Mouse (Mus musculus) brain, embryonic 14.5 days (tissue): Measurements from ENCODE around the gene Krtap13. TPM values are rescaled to one million over a fixed set of nuclear protein-coding genes. Genes with fewer than 3 reads are reported as not detected.

Experiments
- DNase-seq: peaks from one replicate; pipeline ENCODE4 v3.0.0-alpha.2; 2011; ENCODE audit warnings: low read depth
- CTCF ChIP-seq: fragments of 200-500 bp; IDR thresholded peaks from 2 replicates; pipeline ENCODE4 v1.5.1; 2012; ENCODE audit warnings: inconsistent platforms, mild to moderate bottlenecking, moderate library complexity, borderline replicate concordance; ENCODE audit not compliant: insufficient read depth, insufficient read length; ENCODE audit errors: extremely low read depth
- POLR2A ChIP-seq: fragments of 200-500 bp; IDR thresholded peaks from 2 replicates; pipeline ENCODE4 v1.6.1; 2012; ENCODE audit warnings: mild to moderate bottlenecking, inconsistent platforms, borderline replicate concordance; ENCODE audit not compliant: poor library complexity, insufficient read depth, insufficient read length, severe bottlenecking; ENCODE audit errors: extremely low read depth
- polyA plus RNA-seq: library from polyadenylated mRNA; depleted of rRNA; stranded (reverse); fragments of >200 nt; gene quantifications from 2 replicates; pipeline ENCODE4 v1.2.3, GENCODE M21; 2012; rRNA removed

The Krtap13 gene
- polyA plus RNA-seq, 1 experiment: not detected

GRCm38 (mm10) chr16:88701072-88701864 is 50.2 kb downstream of the Krtap13 start:
- DNase-seq: peak; percentile 37
- TF ChIP-seq POLR2A (no peak), CTCF (no peak)

Other genes starting within 250 kb of the Krtap13 start
- not detected in 2 replicates for gene Cldn17, start 244.7 kb downstream of the Krtap13 start, polyA plus RNA-seq
- 0.18 and 0.21 TPM in 2 replicates for gene Cldn8, start 188.5 kb downstream of the Krtap13 start, polyA plus RNA-seq
- not detected in 2 replicates for gene Krtap24-1, start 139.4 kb downstream of the Krtap13 start, polyA plus RNA-seq
- gene 2310079G19Rik, start 124.0 kb downstream of the Krtap13 start, polyA plus RNA-seq: not detected in 2 replicates
- not detected in 2 replicates for gene Krtap26-1, start 103.8 kb downstream of the Krtap13 start, polyA plus RNA-seq
- gene Krtap27-1, start 80.0 kb downstream of the Krtap13 start, polyA plus RNA-seq: not detected in 2 replicates
- not detected in 2 replicates for gene 2310061N02Rik, start 43.7 kb downstream of the Krtap13 start, polyA plus RNA-seq
- not detected in 2 replicates for gene Krtap13-1, start 22.8 kb downstream of the Krtap13 start, polyA plus RNA-seq
- gene 2310034C09Rik, start 7.2 kb upstream of the Krtap13 start, polyA plus RNA-seq: not detected in 2 replicates
- gene 2310057N15Rik, start 22.6 kb upstream of the Krtap13 start, polyA plus RNA-seq: not detected in 2 replicates
- not detected in 2 replicates for gene Gm5965, start 26.3 kb upstream of the Krtap13 start, polyA plus RNA-seq
- gene Gm20741, start 60.6 kb upstream of the Krtap13 start, polyA plus RNA-seq: not detected in 2 replicates
- gene Krtap15, start 68.6 kb upstream of the Krtap13 start, polyA plus RNA-seq: not detected in 2 replicates
- gene Krtap14, start 74.5 kb upstream of the Krtap13 start, polyA plus RNA-seq: not detected in 2 replicates
- gene Krtap19-1, start 117.8 kb upstream of the Krtap13 start, polyA plus RNA-seq: not detected in 2 replicates
- not detected in 2 replicates for gene Krtap19-2, start 122.6 kb upstream of the Krtap13 start, polyA plus RNA-seq
- not detected in 2 replicates for gene Krtap19-3, start 126.4 kb upstream of the Krtap13 start, polyA plus RNA-seq
- gene Krtap19-4, start 133.5 kb upstream of the Krtap13 start, polyA plus RNA-seq: not detected in 2 replicates
- not detected in 2 replicates for gene Krtap19-5, start 144.8 kb upstream of the Krtap13 start, polyA plus RNA-seq
- not detected in 2 replicates for gene Krtap19-9b, start 180.6 kb upstream of the Krtap13 start, polyA plus RNA-seq
- not detected in 2 replicates for gene Krtap16-3, start 211.2 kb upstream of the Krtap13 start, polyA plus RNA-seq